Mouse (Mus musculus) testis, adult 2 months (tissue): ENCODE measurements at regions not wholly inside any gene's neighbourhood (a gene's known extent, or its start where the extent isn't known, plus 50 kb on each side); places are given as distances from the start of the nearest gene placed in this dataset.

Source experiments
- H3K27ac ChIP-seq: fragments of 200-500 bp; 2 replicates; pipeline ENCODE4 v1.5.1; 2012; ENCODE audit warnings: low read depth, low read length; ENCODE audit not compliant: control insufficient read depth, insufficient read depth
- H3K27me3 ChIP-seq: fragments of 200-500 bp; 2 replicates; pipeline ENCODE4 v1.6.1; 2012; ENCODE audit warnings: mild to moderate bottlenecking, low read length, moderate library complexity; ENCODE audit not compliant: control insufficient read depth, insufficient read depth
- H3K36me3 ChIP-seq: fragments of 200-500 bp; 2 replicates; pipeline ENCODE4 v1.6.1; 2012; ENCODE audit warnings: mild to moderate bottlenecking, low read length; ENCODE audit not compliant: control insufficient read depth, insufficient read depth
- H3K4me1 ChIP-seq: fragments of 200-500 bp; 2 replicates; pipeline ENCODE4 v1.6.1; 2012; ENCODE audit warnings: low read length; ENCODE audit not compliant: control insufficient read depth, insufficient read depth
- H3K4me3 ChIP-seq: fragments of 200-500 bp; 2 replicates; pipeline ENCODE4 v1.5.1; 2012; ENCODE audit warnings: low read depth, mild to moderate bottlenecking, low read length, moderate library complexity, mixed read lengths; ENCODE audit not compliant: control insufficient read depth
- CTCF ChIP-seq: fragments of 200-500 bp; IDR thresholded peaks from 2 replicates; pipeline ENCODE4 v1.5.1; 2012; ENCODE audit warnings: low read depth, mild to moderate bottlenecking, inconsistent platforms, low read length, moderate library complexity; ENCODE audit not compliant: control insufficient read depth, insufficient read depth, insufficient replicate concordance
- POLR2A ChIP-seq: fragments of 200-500 bp; IDR thresholded peaks from 2 replicates; pipeline ENCODE4 v1.6.1; 2012; ENCODE audit warnings: low read depth, mild to moderate bottlenecking, inconsistent platforms, low read length, moderate library complexity; ENCODE audit not compliant: control insufficient read depth

- Histone ChIP-seq H3K36me3 (no peaks in the 10 kb centered on the region), H3K27ac (no peak overlapping the region), H3K4me3 (no peak overlapping the region), H3K27me3 (no peaks in the 10 kb centered on the region), H3K4me1 (no peaks in the 10 kb centered on the region)
- TF ChIP-seq POLR2A (no peak), CTCF (no peak)
Measured at GRCm38 (mm10) chr3:52608086-52608426, 339.9 kb downstream of the Foxo1 start.

- H3K4me3 ChIP-seq, result no peak overlapping the region
- no peaks in the 10 kb centered on the region for H3K27me3 ChIP-seq
- no peaks in the 10 kb centered on the region for H3K36me3 ChIP-seq
- H3K4me1 ChIP-seq, result no peaks in the 10 kb centered on the region
- H3K27ac ChIP-seq, result no peak overlapping the region
- TF ChIP-seq CTCF (no peak), POLR2A (no peak)
Measured at GRCm38 (mm10) chr3:52607379-52608085, 339.4 kb downstream of the Foxo1 start.

GRCm38 (mm10) chr3:52605261-52605771, 337.2 kb downstream of the Foxo1 start:
- Histone ChIP-seq H3K36me3 (no peaks in the 10 kb centered on the region), H3K27ac (no peak overlapping the region), H3K27me3 (no peaks in the 10 kb centered on the region), H3K4me1 (peaks cover 2% of the 10 kb centered on the region), H3K4me3 (no peak overlapping the region)
- TF ChIP-seq POLR2A, result no peak
- TF ChIP-seq CTCF, result no peak

GRCm38 (mm10) chr3:52603244-52603704, 335.1 kb downstream of the Foxo1 start:
- peaks cover 2% of the 10 kb centered on the region for H3K4me1 ChIP-seq
- H3K27me3 ChIP-seq, result no peaks in the 10 kb centered on the region
- H3K4me3 ChIP-seq, result no peak overlapping the region
- no peaks in the 10 kb centered on the region for H3K36me3 ChIP-seq
- TF ChIP-seq CTCF, result no peak
- TF ChIP-seq POLR2A, result no peak
- H3K27ac ChIP-seq, result no peak overlapping the region

- no peak for TF ChIP-seq POLR2A
- no peak for TF ChIP-seq CTCF
- Histone ChIP-seq H3K4me3 (peak overlapping the region; percentile 34), H3K36me3 (no peaks in the 10 kb centered on the region), H3K27ac (peak overlapping the region; percentile 77), H3K27me3 (no peaks in the 10 kb centered on the region), H3K4me1 (peaks cover 2% of the 10 kb centered on the region)
Measured at GRCm38 (mm10) chr3:52601011-52601745, 333.0 kb downstream of the Foxo1 start.

- TF ChIP-seq CTCF, result no peak
- no peak for TF ChIP-seq POLR2A
- Histone ChIP-seq H3K27ac (no peak overlapping the region; the same call in 1 of the 2 replicates), H3K36me3 (no peaks in the 10 kb centered on the region), H3K4me3 (peak overlapping the region; percentile 34), H3K27me3 (no peaks in the 10 kb centered on the region), H3K4me1 (peaks cover 2% of the 10 kb centered on the region)
Measured at GRCm38 (mm10) chr3:52600581-52600980, 332.4 kb downstream of the Foxo1 start.

- Histone ChIP-seq H3K36me3 (no peaks in the 10 kb centered on the region), H3K4me3 (no peak overlapping the region), H3K27ac (peak overlapping the region; percentile 52), H3K4me1 (peaks cover 2% of the 10 kb centered on the region), H3K27me3 (no peaks in the 10 kb centered on the region)
- TF ChIP-seq CTCF (no peak), POLR2A (no peak)
Measured at GRCm38 (mm10) chr3:52600146-52600545, 332.0 kb downstream of the Foxo1 start.

- H3K27me3 ChIP-seq, result no peaks in the 10 kb centered on the region
- no peak overlapping the region for H3K27ac ChIP-seq
- TF ChIP-seq CTCF (no peak), POLR2A (no peak)
- no peaks in the 10 kb centered on the region for H3K36me3 ChIP-seq
- no peaks in the 10 kb centered on the region for H3K4me1 ChIP-seq
- H3K4me3 ChIP-seq, result no peak overlapping the region
Measured at GRCm38 (mm10) chr3:52586418-52586817, 318.3 kb downstream of the Foxo1 start.
